Mouse (Mus musculus): ENCODE data around the gene Cks2.

DNA sequence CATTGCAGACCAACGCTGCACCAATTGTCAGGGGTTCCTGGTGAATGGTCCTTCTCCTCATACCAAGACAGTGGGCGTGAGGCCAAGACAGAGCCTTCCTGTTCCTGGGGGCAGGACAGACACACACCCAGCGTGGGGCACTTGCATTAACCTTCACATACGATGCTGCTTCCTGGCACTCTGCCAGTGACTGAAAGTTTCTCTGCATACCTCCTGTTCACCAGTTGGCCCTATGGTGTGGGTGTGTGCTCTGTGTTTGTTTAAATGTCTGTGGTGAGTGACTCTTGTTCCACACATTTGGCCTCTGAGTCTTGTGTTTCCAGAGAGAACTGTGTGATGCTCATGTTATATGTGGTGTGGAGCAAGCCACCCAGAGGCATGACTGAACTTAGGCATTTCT, 31.6 kb downstream of the Cks2 start:
- TF ChIP-seq CTCF (IDR thresholded peaks at IDR 0.05) = no peak
- TF ChIP-seq EP300 (IDR thresholded peaks at IDR 0.05) = no peak
